Mouse (Mus musculus) embryonic facial prominence, embryonic 11.5 days (tissue): ENCODE results near the gene Armh3. TPM values are rescaled to one million over a fixed set of nuclear protein-coding genes. Genes with fewer than 3 reads are reported as not detected.

Experiments
- ATAC-seq: fragments of 200-750 bp; cut with Nextera tagmentation; replicated peaks from 2 replicates; pipeline ENCODE4 v1.8.0; 2017; ENCODE audit warnings: low read depth; ENCODE audit not compliant: insufficient number of reproducible peaks, low FRiP score, low TSS enrichment
- DNase-seq: peaks from one replicate; pipeline ENCODE4 v3.0.0-alpha.2; 2015; ENCODE audit warnings: low spot score
- H3K27ac ChIP-seq: fragments of 300-500 bp; sonication (generic); replicated peaks from 2 replicates; pipeline ENCODE4 v1.5.1; 2014; ENCODE audit warnings: mild to moderate bottlenecking, low read depth, low read length, control low read depth
- H3K27me3 ChIP-seq: fragments of 300-500 bp; sonication (generic); 2 replicates; pipeline ENCODE4 v1.6.1; 2014; ENCODE audit warnings: mild to moderate bottlenecking, low read length, moderate library complexity, mixed read lengths; ENCODE audit not compliant: control insufficient read depth, insufficient read depth
- H3K36me3 ChIP-seq: fragments of 300-500 bp; sonication (generic); replicated peaks from 2 replicates; pipeline ENCODE4 v1.6.1; 2014; ENCODE audit warnings: low read depth, mild to moderate bottlenecking, low read length, moderate library complexity, mixed read lengths; ENCODE audit not compliant: control insufficient read depth, insufficient read depth
- H3K4me1 ChIP-seq: fragments of 300-500 bp; sonication (generic); 2 replicates; pipeline ENCODE4 v1.6.1; 2014; ENCODE audit warnings: low read length, mixed read lengths; ENCODE audit not compliant: control insufficient read depth, insufficient read depth
- H3K4me2 ChIP-seq: fragments of 300-500 bp; sonication (generic); 2 replicates; pipeline ENCODE4 v1.6.1; 2014; ENCODE audit warnings: low read depth, mild to moderate bottlenecking, control low read depth, low read length, moderate library complexity
- H3K4me3 ChIP-seq: fragments of 300-500 bp; sonication (generic); 2 replicates; pipeline ENCODE4 v1.5.1; 2014; ENCODE audit warnings: low read depth, low read length, control low read depth
- H3K9ac ChIP-seq: fragments of 300-500 bp; sonication (generic); replicated peaks from 2 replicates; pipeline ENCODE4 v1.6.1; 2014; ENCODE audit warnings: mild to moderate bottlenecking, control low read depth, low read length
- H3K9me3 ChIP-seq: fragments of 300-500 bp; sonication (generic); replicated peaks from 2 replicates; pipeline ENCODE4 v1.6.1; 2016; ENCODE audit warnings: mild to moderate bottlenecking, low read length, inconsistent platforms, mixed read lengths; ENCODE audit not compliant: control insufficient read depth
- WGBS: fragments of 180-500 bp; shearing (Covaris S2); extraction: QIAGEN DNeasy Blood & Tissue Kit; methylation state at CpG from one replicate; pipeline ENCODE4 v1.1.7; 2014; 5-methylcytosine and 5-hydroxymethylcytosine counted together
- polyA plus RNA-seq: library from polyadenylated mRNA; unstranded; fragments of >200 nt; fragmentation: Nextera tagmentation; extraction: Ambion mirVana; gene quantifications from 2 replicates; pipeline ENCODE4 v1.2.1, GENCODE M21; 2014

The Armh3 gene
- polyA plus RNA-seq, result 13.9 and 15.9 TPM in 2 replicates

DNA sequence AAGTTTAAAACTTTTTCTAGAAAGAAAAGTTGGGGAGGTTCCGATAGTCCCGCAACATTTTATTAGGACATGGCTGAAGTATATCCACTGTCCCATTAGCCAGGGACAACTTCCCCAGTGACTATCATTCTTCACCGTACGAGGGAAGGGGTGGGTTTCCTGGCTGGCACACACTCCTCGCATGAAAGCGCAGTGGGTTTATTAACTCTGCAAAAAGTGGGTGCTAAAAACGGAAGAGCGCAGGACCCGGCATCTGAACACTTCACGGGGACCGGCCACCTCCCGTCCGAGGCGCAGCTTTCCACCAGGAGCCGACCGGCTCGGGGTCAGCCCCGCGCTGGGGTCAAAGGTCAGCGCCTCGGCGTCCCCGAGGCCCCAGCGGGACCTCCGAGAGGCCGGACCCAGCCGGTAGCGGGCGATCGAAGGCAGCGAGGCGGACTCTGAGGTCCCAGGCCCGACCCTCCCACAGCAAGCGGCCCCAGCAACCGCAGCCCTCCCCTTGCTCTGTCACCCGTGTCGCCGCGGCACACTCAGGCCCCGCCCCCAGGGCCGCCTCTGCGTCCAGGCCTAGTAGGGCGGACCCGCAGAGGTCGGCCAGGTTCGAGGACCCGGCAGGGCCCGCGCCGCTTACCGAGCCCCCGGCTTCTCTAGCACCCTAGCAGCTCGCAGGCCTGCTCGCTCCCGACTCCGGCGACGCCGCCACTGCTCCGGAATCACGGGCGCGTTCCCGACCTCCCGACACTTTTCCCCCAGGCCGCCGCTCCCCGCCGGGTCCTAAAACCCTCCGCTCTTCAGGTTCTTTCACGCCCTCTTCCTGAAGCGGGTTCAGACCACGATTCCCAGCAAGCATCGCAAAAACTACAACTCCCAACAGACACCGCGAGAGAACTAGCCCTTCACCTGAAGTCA, at the start of gene Armh3:
TSS of gene Armh3 (minus strand) at position 704 of the 909 bp plus-strand sequence.
- no peaks in the 10 kb centered on the region for H3K36me3 ChIP-seq
- no peaks in the 10 kb centered on the region; the same call in 1 of the 2 replicates for H3K4me1 ChIP-seq
- DNase-seq (peak; percentile 98), ATAC-seq (peak; percentile 90)
- 0 out of 2 replicates have a peak, but pooled peaks cover 2% of the 10 kb centered on the region for H3K9me3 ChIP-seq
- H3K9ac ChIP-seq, result peak within 1 kb of the TSS; percentile 91
- H3K4me2 ChIP-seq, result peak within 1 kb of the TSS; percentile 71
- peak within 1 kb of the TSS; percentile 82 for H3K4me3 ChIP-seq
- 2% methylated on average over 69 of the region's 76 CpGs for WGBS
- H3K27me3 ChIP-seq, result no peaks in the 10 kb centered on the region
- H3K27ac ChIP-seq, result peak within 1 kb of the TSS; percentile 90

GRCm38 (mm10) chr19:46047426-46047825, 49.1 kb upstream of the Armh3 start:
- ATAC-seq, result no peak
- 36% methylated on average over 2 of the region's 2 CpGs for WGBS
- Histone ChIP-seq H3K4me1 (peaks cover 6% of the 10 kb centered on the region; the same call in 1 of the 2 replicates), H3K9ac (no peak overlapping the region), H3K4me2 (no peak overlapping the region), H3K4me3 (no peak overlapping the region), H3K9me3 (no peaks in the 10 kb centered on the region), H3K36me3 (no peaks in the 10 kb centered on the region), H3K27me3 (no peaks in the 10 kb centered on the region), H3K27ac (no peak overlapping the region)
- no peak for DNase-seq

DNA sequence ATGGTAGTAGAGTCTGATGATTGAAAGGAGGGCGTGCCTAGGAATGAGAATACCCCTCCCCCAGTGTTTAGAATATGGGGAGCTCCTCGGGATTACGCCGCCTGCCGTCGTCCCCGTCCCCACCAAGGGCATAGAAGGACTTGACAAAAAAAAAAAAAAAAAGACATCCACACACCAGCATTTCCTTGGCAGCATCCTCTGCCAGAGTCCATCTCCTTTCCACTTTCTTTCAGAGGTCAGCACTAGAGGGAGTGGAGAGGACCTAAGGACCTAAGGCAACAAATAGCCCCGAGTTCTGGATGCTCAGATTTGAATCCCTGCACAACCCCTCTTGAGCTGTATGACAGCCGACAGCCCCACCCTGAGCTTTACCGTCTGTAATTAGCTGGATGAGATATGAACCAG, 48.3 kb upstream of the Armh3 start:
- no peak overlapping the region for H3K27ac ChIP-seq
- H3K4me2 ChIP-seq, result peak overlapping the region; percentile 81; the same call in 1 of the 2 replicates
- no peaks in the 10 kb centered on the region for H3K9me3 ChIP-seq
- no peak overlapping the region for H3K9ac ChIP-seq
- ATAC-seq, result no peak
- H3K27me3 ChIP-seq, result no peaks in the 10 kb centered on the region
- no peak overlapping the region for H3K4me3 ChIP-seq
- peaks cover 6% of the 10 kb centered on the region; the same call in 1 of the 2 replicates for H3K4me1 ChIP-seq
- 5% methylated on average over 10 of the region's 10 CpGs for WGBS
- H3K36me3 ChIP-seq, result no peaks in the 10 kb centered on the region
- DNase-seq, result peak; percentile 48

DNA sequence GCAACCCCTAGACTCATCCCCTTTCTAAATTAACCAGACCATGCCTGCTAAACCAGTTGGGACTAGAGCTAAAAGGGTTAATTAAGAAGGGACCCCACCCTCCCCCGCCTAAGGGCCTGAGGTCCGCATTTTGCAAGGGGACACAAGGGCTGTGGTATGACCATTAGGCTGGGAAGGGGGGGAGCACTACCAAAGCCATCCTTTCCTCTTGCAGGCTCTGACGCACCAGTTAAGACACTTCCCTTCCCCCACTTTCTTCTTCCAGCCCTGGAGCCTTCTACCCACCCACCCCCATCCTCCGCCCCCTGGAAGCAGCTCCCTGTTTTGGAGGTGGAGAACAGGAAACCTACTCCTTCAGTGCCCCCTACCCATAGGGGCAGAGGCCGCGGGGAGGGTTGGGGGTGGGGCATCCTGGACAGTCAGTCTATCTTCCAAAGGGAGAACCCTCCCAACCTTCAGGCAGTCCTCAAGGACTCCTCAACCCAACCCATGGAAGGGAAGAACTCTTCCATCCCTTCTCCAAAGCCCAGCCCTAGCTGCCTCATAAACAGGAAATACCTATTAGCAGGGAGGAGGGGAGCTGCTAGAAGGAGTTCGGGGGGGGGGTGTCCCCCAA, 47.5 kb upstream of the Armh3 start:
- Histone ChIP-seq H3K4me3 (peak overlapping the region; percentile 95), H3K9ac (peak overlapping the region; percentile 94), H3K36me3 (no peaks in the 10 kb centered on the region), H3K4me1 (peaks cover 6% of the 10 kb centered on the region; the same call in 1 of the 2 replicates), H3K9me3 (no peaks in the 10 kb centered on the region), H3K4me2 (peak overlapping the region; percentile 81), H3K27me3 (no peaks in the 10 kb centered on the region), H3K27ac (peak overlapping the region; percentile 95)
- 2% methylated on average over 7 of the region's 7 CpGs for WGBS
- ATAC-seq (peak; percentile 10), DNase-seq (peak; percentile 76)

DNA sequence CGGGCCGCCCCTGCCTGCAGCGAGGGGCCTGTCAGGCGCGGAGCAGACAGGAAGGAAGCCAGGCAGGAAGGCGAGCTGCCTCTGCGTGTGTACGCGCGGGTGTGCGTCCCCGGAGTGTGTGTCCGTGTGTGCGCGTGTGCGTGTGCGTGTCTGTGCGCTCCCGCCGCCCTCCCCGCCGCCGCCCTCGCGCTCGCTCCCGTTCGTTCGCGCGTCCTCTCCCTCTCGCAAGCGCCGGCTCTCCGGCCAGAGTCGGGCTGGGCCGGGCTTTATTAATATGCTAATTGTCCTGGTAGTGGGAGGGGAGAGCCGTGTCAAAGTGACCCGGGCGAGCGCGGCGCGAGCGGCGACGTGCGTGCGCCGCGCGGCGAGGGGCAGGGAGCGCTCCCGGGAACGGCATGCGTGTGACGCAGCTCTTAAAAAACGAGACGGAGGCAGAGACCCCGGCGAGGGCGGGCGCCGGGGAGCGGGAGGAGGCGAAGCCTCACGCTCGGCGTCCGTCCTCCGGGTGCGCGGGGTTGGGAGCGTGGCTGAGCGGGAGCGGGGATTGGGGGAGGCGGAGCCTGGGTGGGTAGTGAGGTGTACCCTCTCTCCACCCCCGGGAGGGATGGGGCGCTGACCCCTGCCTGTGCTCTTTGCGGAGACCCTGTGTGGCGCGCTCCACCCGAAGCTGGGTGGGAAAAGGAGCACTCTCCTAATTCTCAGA, 46.9 kb upstream of the Armh3 start, which contains the start of gene Ldb1:
TSS of gene Ldb1 (minus strand) at position 222 of the 703 bp plus-strand sequence.
- WGBS, result under 1% methylated on average over 74 of the region's 84 CpGs
- Histone ChIP-seq H3K27me3 (no peaks in the 10 kb centered on the region), H3K9me3 (no peaks in the 10 kb centered on the region), H3K4me2 (peak within 1 kb of the TSS; percentile 81), H3K4me3 (peak within 1 kb of the TSS; percentile 95), H3K4me1 (peaks cover 10% of the 10 kb centered on the region; the same call in 1 of the 2 replicates), H3K36me3 (no peaks in the 10 kb centered on the region), H3K27ac (peak within 1 kb of the TSS; percentile 95), H3K9ac (peak within 1 kb of the TSS; percentile 94)
- ATAC-seq (peak; percentile 60), DNase-seq (peak; percentile 85)

DNA sequence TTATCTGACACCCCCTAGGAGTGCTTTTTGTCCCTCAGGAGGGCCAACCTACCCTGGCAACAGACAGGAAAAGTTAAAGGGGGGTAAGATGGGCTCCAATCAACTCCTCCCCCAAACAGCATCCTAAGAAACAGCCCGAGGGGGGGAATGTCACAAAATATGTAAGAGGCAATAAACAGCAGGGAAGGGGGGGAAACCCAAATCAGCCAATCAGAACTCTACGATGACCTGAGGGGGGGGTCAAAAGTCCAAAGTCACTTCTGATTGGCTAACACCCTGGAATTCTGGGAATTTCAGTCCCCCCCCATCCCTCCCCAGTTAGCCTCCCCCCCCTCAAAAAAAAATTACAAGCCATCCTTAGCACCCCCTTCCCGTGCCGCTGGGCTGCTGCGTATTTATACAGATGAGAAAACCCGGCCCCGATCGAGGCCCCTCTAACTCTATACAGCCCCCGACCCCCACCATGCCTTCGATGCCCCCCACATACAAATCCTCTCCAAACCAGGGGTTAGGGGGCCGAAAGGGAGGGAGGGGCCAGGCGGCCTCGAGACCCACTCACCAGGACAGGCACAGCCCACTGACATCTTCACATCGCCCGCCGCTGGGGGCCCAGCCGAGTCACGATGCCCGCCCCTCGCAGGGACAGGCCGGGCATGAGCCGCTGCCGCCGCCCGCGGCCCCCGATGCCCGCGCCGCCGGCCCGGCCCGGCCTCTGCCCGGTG, 46.1 kb upstream of the Armh3 start, which contains the start of gene Pprc1:
TSS of gene Pprc1 (plus strand) at position 616 of the 722 bp plus-strand sequence.
- Histone ChIP-seq H3K36me3 (no peaks in the 10 kb centered on the region), H3K27me3 (no peaks in the 10 kb centered on the region), H3K9ac (peak within 1 kb of the TSS; percentile 94), H3K4me1 (peaks cover 12% of the 10 kb centered on the region; the same call in 1 of the 2 replicates), H3K27ac (peak within 1 kb of the TSS; percentile 95), H3K9me3 (no peaks in the 10 kb centered on the region), H3K4me3 (peak within 1 kb of the TSS; percentile 95), H3K4me2 (peak within 1 kb of the TSS; percentile 81)
- peak; percentile 73 for DNase-seq
- peak; percentile 1; the same call in 1 of the 2 replicates for ATAC-seq
- under 1% methylated on average over 15 of the region's 34 CpGs for WGBS

GRCm38 (mm10) chr19:46043380-46043779, 45.1 kb upstream of the Armh3 start:
- H3K27me3 ChIP-seq, result no peaks in the 10 kb centered on the region
- H3K4me2 ChIP-seq, result peak overlapping the region; percentile 81
- peaks cover 12% of the 10 kb centered on the region for H3K4me1 ChIP-seq
- ATAC-seq (no peak), DNase-seq (no peak)
- peak overlapping the region; percentile 94; the same call in 1 of the 2 replicates for H3K9ac ChIP-seq
- H3K36me3 ChIP-seq, result no peaks in the 10 kb centered on the region
- H3K4me3 ChIP-seq, result peak overlapping the region; percentile 95; the same call in 1 of the 2 replicates
- WGBS, result 67% methylated on average over 7 of the region's 7 CpGs
- H3K9me3 ChIP-seq, result no peaks in the 10 kb centered on the region
- peak overlapping the region; percentile 92; the same call in 1 of the 2 replicates for H3K27ac ChIP-seq
